Mouse (Mus musculus) liver, adult 2 months (tissue): ENCODE measurements around the gene Xntrpc.

Experiments
- CTCF ChIP-seq: fragments of 200-500 bp; IDR thresholded peaks from 2 replicates; pipeline ENCODE4 v1.5.1; 2011; ENCODE audit warnings: low read depth, low read length, control low read depth
- POLR2A ChIP-seq: fragments of 200-500 bp; IDR thresholded peaks from 2 replicates; pipeline ENCODE4 v1.6.1; 2011; ENCODE audit warnings: low read length, control low read depth; ENCODE audit not compliant: insufficient read depth; ENCODE audit errors: extremely low read depth

- TF ChIP-seq CTCF (no peak), POLR2A (no peak)
Measured at GRCm38 (mm10) chr7:102137898-102138297, 72.4 kb downstream of the Xntrpc start.
